Mouse (Mus musculus): ENCODE data around the gene Ccin. TPM values are rescaled to one million over a fixed set of nuclear protein-coding genes. Genes with fewer than 3 reads are reported as not detected.

The Ccin gene
- total and polyA plus RNA-seq, 3 experiments = 0.04 TPM; not detected in 2

GRCm38 (mm10) chr4:44025570-44025969 lies 42.3 kb downstream of the Ccin start:
- Histone ChIP-seq H3K36me3 (ENCODE audit: control insufficient read depth in 1 of 2, insufficient read depth in 2 of 2, low read length in 2 of 2) (peaks cover 0 to 38% of the 10 kb centered on the region in 2 experiments; a peak in 2 of 4 replicates), H3K27ac (ENCODE audit: control insufficient read depth, low read depth, low read length) (no peak overlapping the region), H3K27me3 (ENCODE audit: control insufficient read depth in 1 of 2, insufficient read depth in 2 of 2, low read length in 2 of 2) (no peaks in the 10 kb centered on the region), H3K9me3 (replicated peaks; ENCODE audit: insufficient read depth, low read length) (no peaks in the 10 kb centered on the region), H3K4me1 (ENCODE audit: control insufficient read depth in 1 of 2, insufficient read depth in 2 of 2, low read length in 2 of 2) (no peaks in the 10 kb centered on the region), H3K9ac (ENCODE audit: control insufficient read depth, low read depth, low read length, poor library complexity, severe bottlenecking) (no peak overlapping the region), H3K79me2 (ENCODE audit: control insufficient read depth, insufficient read depth, low read length, poor library complexity) (peaks cover 13% of the 10 kb centered on the region), H3K4me3 (ENCODE audit: control insufficient read depth in 1 of 2, insufficient read depth in 1 of 2, low read depth in 2 of 2, low read length in 2 of 2) (no peak overlapping the region)
- DNase-seq (ENCODE audit: low read depth, low spot score) = no peak
- TF ChIP-seq TCF12 (IDR thresholded peaks at IDR 0.05; ENCODE audit: low read depth, low read length) (no peak), RCOR1 (IDR thresholded peaks at IDR 0.05; ENCODE audit: low read depth, low read length) (no peak), UBTF (IDR thresholded peaks at IDR 0.05; ENCODE audit: borderline replicate concordance, insufficient read depth, low read depth, low read length) (no peak), POLR2AphosphoS2 (IDR thresholded peaks at IDR 0.05; ENCODE audit: low read length) (no peak), USF2 (IDR thresholded peaks at IDR 0.05; ENCODE audit: borderline replicate concordance in 1 of 2, insufficient read depth in 1 of 2, low read depth in 1 of 2, low read length in 2 of 2) (no peak), CHD1 (IDR thresholded peaks at IDR 0.05; ENCODE audit: low read depth, low read length) (no peak), RAD21 (IDR thresholded peaks at IDR 0.05; ENCODE audit: low read depth, low read length) (no peak), NELFE (IDR thresholded peaks at IDR 0.05; ENCODE audit: low read depth, low read length) (no peak), MAX (IDR thresholded peaks at IDR 0.05; ENCODE audit: low read length) (no peak), E2F4 (IDR thresholded peaks at IDR 0.05; ENCODE audit: borderline replicate concordance, low read depth, low read length) (no peak), GABPA (IDR thresholded peaks at IDR 0.05; ENCODE audit: low read depth, low read length) (no peak), ZNF384 (IDR thresholded peaks at IDR 0.05; ENCODE audit: low read depth, low read length) (no peak), SIN3A (IDR thresholded peaks at IDR 0.05; ENCODE audit: low read length) (no peak), MYC (IDR thresholded peaks at IDR 0.05; ENCODE audit: low read depth, low read length) (no peak), TBP (IDR thresholded peaks at IDR 0.05; ENCODE audit: low read depth, low read length) (no peak), USF1 (IDR thresholded peaks at IDR 0.05; ENCODE audit: low read depth, low read length) (no peak), MYB (IDR thresholded peaks at IDR 0.05; ENCODE audit: low read depth, low read length) (no peak), ZMIZ1 (IDR thresholded peaks at IDR 0.05; ENCODE audit: low read depth, low read length) (no peak)

- no peak for TF ChIP-seq CTCF (IDR thresholded peaks at IDR 0.05 in 2 of 3, conservative IDR thresholded peaks at IDR 0.05 in 1 of 3; ENCODE audit: control insufficient read depth in 1 of 3, insufficient read depth in 1 of 3, low read depth in 2 of 3, low read length in 3 of 3, poor library complexity in 1 of 3, severe bottlenecking in 1 of 3)
- no peak for TF ChIP-seq ZNF384 (IDR thresholded peaks at IDR 0.05; ENCODE audit: low read depth, low read length)
- no peak for TF ChIP-seq E2F4 (IDR thresholded peaks at IDR 0.05; ENCODE audit: borderline replicate concordance, low read depth, low read length)
- no peak for TF ChIP-seq TBP (IDR thresholded peaks at IDR 0.05; ENCODE audit: low read depth, low read length)
- Histone ChIP-seq H3K4me3 (ENCODE audit: control insufficient read depth in 1 of 2, insufficient read depth in 1 of 2, low read depth in 2 of 2, low read length in 2 of 2) (no peak overlapping the region), H3K36me3 (ENCODE audit: control insufficient read depth in 1 of 2, insufficient read depth in 2 of 2, low read length in 2 of 2) (peaks cover 0 to 27% of the 10 kb centered on the region in 2 experiments; a peak in 2 of 4 replicates), H3K4me1 (ENCODE audit: control insufficient read depth in 1 of 2, insufficient read depth in 2 of 2, low read length in 2 of 2) (no peaks in the 10 kb centered on the region), H3K27me3 (ENCODE audit: control insufficient read depth in 1 of 2, insufficient read depth in 2 of 2, low read length in 2 of 2) (no peaks in the 10 kb centered on the region), H3K9me3 (replicated peaks; ENCODE audit: insufficient read depth, low read length) (no peaks in the 10 kb centered on the region), H3K79me2 (ENCODE audit: control insufficient read depth, insufficient read depth, low read length, poor library complexity) (peaks cover 3% of the 10 kb centered on the region; the same call in 1 of the 2 replicates), H3K27ac (ENCODE audit: control insufficient read depth, low read depth, low read length) (no peak overlapping the region), H3K9ac (ENCODE audit: control insufficient read depth, low read depth, low read length, poor library complexity, severe bottlenecking) (no peak overlapping the region)
- DNase-seq (ENCODE audit: low read depth, low spot score) = no peak
These were observed 45.2 kb downstream of the Ccin start for GRCm38 (mm10) chr4:44028303-44029135.
